Mouse (Mus musculus) lung, postnatal 0 days (tissue): ENCODE results near the gene Hist1h2ba. TPM values are rescaled to one million over a fixed set of nuclear protein-coding genes. Genes with fewer than 3 reads are reported as not detected.

ENCODE experiments used
- ATAC-seq: fragments of 200-750 bp; cut with Nextera tagmentation; 2 replicates; pipeline ENCODE4 v1.8.0; 2017; ENCODE audit warnings: moderate library complexity
- DNase-seq: peaks from one replicate; pipeline ENCODE4 v3.0.0-alpha.2; 2016; ENCODE audit warnings: low spot score
- H3K27ac ChIP-seq: fragments of 300-500 bp; sonication (generic); 2 replicates; pipeline ENCODE4 v1.5.1; 2014; ENCODE audit warnings: antibody characterized with exemption, mild to moderate bottlenecking, low read length, mixed read lengths
- H3K27me3 ChIP-seq: fragments of 300-500 bp; sonication (generic); replicated peaks from 2 replicates; pipeline ENCODE4 v1.6.1; 2014; ENCODE audit warnings: low read length, mixed read lengths; ENCODE audit not compliant: insufficient read depth
- H3K36me3 ChIP-seq: fragments of 300-500 bp; sonication (generic); 2 replicates; pipeline ENCODE4 v1.6.1; 2014; ENCODE audit warnings: low read length, mixed read lengths; ENCODE audit not compliant: insufficient read depth
- H3K4me1 ChIP-seq: fragments of 300-500 bp; sonication (generic); 2 replicates; pipeline ENCODE4 v1.6.1; 2014; ENCODE audit warnings: antibody characterized with exemption, low read depth, low read length, mixed read lengths; ENCODE audit not compliant: insufficient read depth
- H3K4me2 ChIP-seq: fragments of 300-500 bp; sonication (generic); replicated peaks from 2 replicates; pipeline ENCODE4 v1.6.1; 2014; ENCODE audit warnings: low read depth, mild to moderate bottlenecking, low read length, moderate library complexity, mixed read lengths
- H3K4me3 ChIP-seq: fragments of 300-500 bp; sonication (generic); 2 replicates; pipeline ENCODE4 v1.5.1; 2014; ENCODE audit warnings: low read depth, low read length
- H3K9ac ChIP-seq: fragments of 300-500 bp; sonication (generic); replicated peaks from 2 replicates; pipeline ENCODE4 v1.6.1; 2014; ENCODE audit warnings: low read depth, mild to moderate bottlenecking
- H3K9me3 ChIP-seq: fragments of 300-500 bp; sonication (generic); 2 replicates; pipeline ENCODE4 v1.6.1; 2016; ENCODE audit warnings: low read length, mixed read lengths
- CTCF ChIP-seq: IDR thresholded peaks from 2 replicates; pipeline ENCODE4 v1.5.1; 2016; ENCODE audit warnings: antibody characterized with exemption, mild to moderate bottlenecking
- EP300 ChIP-seq: IDR thresholded peaks from 2 replicates; pipeline ENCODE4 v1.6.1; 2016; ENCODE audit warnings: antibody characterized with exemption, mild to moderate bottlenecking, control low read depth
- WGBS: fragments of 180-500 bp; shearing (Covaris S2); extraction: QIAGEN DNeasy Blood & Tissue Kit; methylation state at CpG from one replicate; pipeline ENCODE4 v1.1.7; 2014; 5-methylcytosine and 5-hydroxymethylcytosine counted together
- polyA plus RNA-seq: library from polyadenylated mRNA; unstranded; fragments of >200 nt; fragmentation: Nextera tagmentation; extraction: Ambion mirVana; gene quantifications from 2 replicates; pipeline ENCODE4 v1.2.1, GENCODE M21; 2015

The Hist1h2ba gene
- polyA plus RNA-seq, 1 experiment from 2014 or later: not detected

DNA sequence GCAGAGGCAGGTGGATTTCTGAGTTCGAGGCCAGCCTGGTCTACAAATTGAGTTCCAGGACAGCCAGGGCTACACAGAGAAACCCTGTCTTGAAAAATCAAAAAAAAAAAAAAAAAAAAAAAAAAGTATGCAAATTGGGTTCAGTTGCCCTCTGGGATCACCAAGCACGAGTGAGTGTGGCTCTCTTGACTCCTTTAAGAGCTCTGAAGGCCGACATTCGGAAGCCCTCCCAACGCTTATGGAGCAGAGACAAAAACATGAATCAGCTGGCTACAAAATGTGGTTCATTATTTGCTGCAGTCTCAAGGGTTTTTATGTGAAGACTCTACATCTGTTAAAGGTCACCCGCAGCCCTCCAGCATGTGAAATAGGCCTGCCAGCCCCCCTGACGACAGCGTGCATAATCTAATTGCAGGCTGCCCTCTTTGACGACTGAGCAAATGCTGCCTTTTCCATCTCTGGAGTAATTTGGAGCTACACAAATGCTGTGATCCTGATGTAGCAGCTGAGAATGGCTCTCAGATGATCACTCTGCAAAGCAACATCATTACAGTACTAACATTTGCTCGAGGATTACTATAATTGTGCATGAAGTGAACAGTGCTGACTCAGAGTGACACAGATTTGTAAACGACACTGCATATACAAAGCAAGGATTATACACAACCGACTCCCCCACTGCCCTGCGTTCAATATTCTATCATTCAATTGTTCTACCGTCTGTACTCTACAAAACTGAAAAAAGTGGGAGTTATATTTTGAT lies 15.7 kb upstream of the Hist1h2ba start:
- TF ChIP-seq CTCF (no peak), EP300 (no peak)
- H3K27ac ChIP-seq: no peak overlapping the region
- DNase-seq (no peak), ATAC-seq (no peak)
- no peaks in the 10 kb centered on the region for H3K36me3 ChIP-seq
- H3K4me3 ChIP-seq: no peak overlapping the region
- WGBS: 64% methylated on average over 14 of the region's 14 CpGs
- H3K9me3 ChIP-seq: no peaks in the 10 kb centered on the region
- H3K27me3 ChIP-seq: no peaks in the 10 kb centered on the region
- no peak overlapping the region for H3K9ac ChIP-seq
- no peaks in the 10 kb centered on the region for H3K4me1 ChIP-seq
- H3K4me2 ChIP-seq: no peak overlapping the region

DNA sequence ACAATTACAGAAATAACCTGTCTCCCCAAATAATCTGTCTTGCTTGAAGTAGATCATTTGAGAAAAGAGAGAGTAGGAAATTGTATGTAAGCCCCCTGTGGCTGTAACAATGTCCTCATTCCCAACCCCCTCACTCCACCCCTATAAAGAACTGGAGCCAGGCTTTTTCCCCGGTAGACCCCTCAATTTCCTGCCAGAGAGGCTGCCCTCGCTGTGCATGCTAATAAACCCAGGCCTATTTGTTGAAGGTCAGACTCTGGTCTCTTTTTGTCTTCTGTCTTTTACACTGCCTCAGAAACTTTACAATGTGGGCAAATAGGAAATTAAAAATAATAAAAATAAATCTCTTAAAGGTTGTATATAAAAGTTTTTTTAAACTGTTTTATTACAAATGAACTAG lies 12.3 kb upstream of the Hist1h2ba start:
- Histone ChIP-seq H3K36me3 (no peaks in the 10 kb centered on the region), H3K4me1 (no peaks in the 10 kb centered on the region), H3K9me3 (no peaks in the 10 kb centered on the region), H3K27ac (no peak overlapping the region), H3K27me3 (no peaks in the 10 kb centered on the region), H3K4me3 (no peak overlapping the region), H3K9ac (no peak overlapping the region), H3K4me2 (no peak overlapping the region)
- DNase-seq (no peak), ATAC-seq (no peak)
- TF ChIP-seq EP300 (no peak), CTCF (no peak)
- WGBS: 34% methylated on average over 2 of the region's 2 CpGs

DNA sequence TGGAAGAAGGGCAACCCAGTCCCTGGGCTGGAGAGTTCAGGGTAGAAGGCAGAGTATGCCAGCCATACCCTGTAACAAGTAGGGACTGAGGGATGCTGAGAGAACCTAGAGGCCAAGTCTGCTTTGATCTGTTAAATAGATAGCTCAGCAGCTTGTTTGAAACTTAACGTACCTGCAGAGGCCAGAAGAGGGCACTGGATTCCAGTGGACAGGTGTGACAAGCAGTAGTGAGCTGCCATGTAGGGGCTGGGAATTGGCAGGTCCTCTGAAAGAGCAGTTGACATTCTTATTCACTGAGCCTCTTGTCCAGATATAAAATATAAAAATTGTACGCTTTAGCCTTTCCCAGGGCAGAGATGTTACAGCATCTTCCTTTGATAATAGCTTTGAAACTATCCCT lies 8.9 kb upstream of the Hist1h2ba start:
- Histone ChIP-seq H3K27ac (no peak overlapping the region), H3K9ac (no peak overlapping the region), H3K4me1 (no peaks in the 10 kb centered on the region), H3K4me3 (no peak overlapping the region), H3K27me3 (no peaks in the 10 kb centered on the region), H3K36me3 (no peaks in the 10 kb centered on the region), H3K9me3 (no peaks in the 10 kb centered on the region), H3K4me2 (no peak overlapping the region)
- 51% methylated on average over 2 of the region's 2 CpGs for WGBS
- TF ChIP-seq CTCF (peak; percentile 39), EP300 (no peak)
- ATAC-seq (no peak), DNase-seq (peak; percentile 6)

DNA sequence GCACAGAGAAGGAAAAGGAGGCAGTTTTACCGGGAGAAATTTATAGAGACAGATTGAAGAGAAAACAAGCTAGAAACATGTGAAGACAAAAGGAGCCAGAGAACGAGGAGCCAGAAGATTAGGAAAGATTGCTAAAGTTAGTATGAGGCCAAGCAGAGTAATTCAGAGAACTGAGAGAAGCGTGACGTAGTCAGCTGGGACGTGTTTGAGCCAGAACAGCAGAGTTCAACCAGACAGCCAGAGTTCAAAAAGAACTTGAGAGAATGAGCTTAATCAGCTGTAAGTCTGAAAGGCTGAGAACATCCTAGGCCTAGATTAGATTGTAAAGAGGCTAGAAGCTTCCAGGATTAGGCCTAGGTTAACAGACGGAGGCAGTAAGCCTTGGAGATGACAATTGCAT lies 6.3 kb upstream of the Hist1h2ba start:
- TF ChIP-seq EP300 (no peak), CTCF (no peak)
- ATAC-seq (peak; percentile 78), DNase-seq (peak; percentile 80)
- no peak overlapping the region for H3K27ac ChIP-seq
- H3K4me3 ChIP-seq: no peak overlapping the region
- WGBS: 55% methylated on average over 6 of the region's 6 CpGs
- no peaks in the 10 kb centered on the region for H3K4me1 ChIP-seq
- H3K27me3 ChIP-seq: no peaks in the 10 kb centered on the region
- no peaks in the 10 kb centered on the region for H3K36me3 ChIP-seq
- no peaks in the 10 kb centered on the region for H3K9me3 ChIP-seq
- H3K9ac ChIP-seq: no peak overlapping the region
- H3K4me2 ChIP-seq: no peak overlapping the region

DNA sequence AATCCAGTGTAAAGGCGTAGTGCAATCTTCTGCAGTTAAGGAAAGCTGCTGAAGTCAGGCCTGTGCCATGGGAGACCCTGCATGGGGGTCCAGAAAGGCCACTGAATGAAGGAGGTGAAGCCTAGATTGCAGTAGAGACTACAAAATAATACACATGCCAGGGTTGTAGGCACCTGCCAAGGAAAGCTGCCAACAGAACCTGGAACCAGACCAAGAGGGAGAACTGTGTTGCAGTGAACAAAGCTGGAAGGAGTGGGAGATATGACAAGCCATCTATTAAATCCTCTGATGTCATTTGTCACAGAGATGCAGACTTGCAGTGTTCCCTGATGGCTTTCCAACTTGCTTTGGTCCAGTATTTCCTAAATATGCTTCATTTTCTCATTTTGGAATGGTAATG lies 4.7 kb upstream of the Hist1h2ba start:
- H3K9me3 ChIP-seq: no peaks in the 10 kb centered on the region
- ATAC-seq (no peak), DNase-seq (no peak)
- 90% methylated on average over 1 of the region's 1 CpGs for WGBS
- no peak overlapping the region for H3K9ac ChIP-seq
- no peak overlapping the region for H3K27ac ChIP-seq
- TF ChIP-seq CTCF (no peak), EP300 (no peak)
- H3K4me1 ChIP-seq: no peaks in the 10 kb centered on the region
- H3K4me2 ChIP-seq: no peak overlapping the region
- no peak overlapping the region for H3K4me3 ChIP-seq
- no peaks in the 10 kb centered on the region for H3K27me3 ChIP-seq
- H3K36me3 ChIP-seq: no peaks in the 10 kb centered on the region

DNA sequence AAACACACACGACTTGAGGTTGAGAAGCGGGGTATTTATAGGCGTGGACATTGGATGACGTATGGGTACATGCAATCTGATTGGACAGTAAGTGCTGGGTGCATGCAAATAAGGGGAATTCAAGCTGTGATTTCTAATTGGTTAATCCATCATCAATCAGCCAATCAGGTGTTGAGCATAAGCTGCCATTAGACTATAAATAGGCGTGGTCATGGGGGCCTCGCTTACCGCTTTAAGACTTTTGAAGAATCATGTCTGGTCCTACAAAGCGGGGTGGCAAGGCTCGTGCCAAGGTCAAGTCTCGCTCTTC lies 210 bp upstream of the Hist1h2ba start, which contains the start of gene Hist1h2aa:
Gene Hist1h2aa (plus strand): TSS at position 252 of the 310 bp plus-strand sequence.
- no peak within 1 kb of the TSS for H3K4me2 ChIP-seq
- no peak within 1 kb of the TSS for H3K4me3 ChIP-seq
- no peaks in the 10 kb centered on the region for H3K36me3 ChIP-seq
- no peaks in the 10 kb centered on the region for H3K27me3 ChIP-seq
- no peak within 1 kb of the TSS for H3K9ac ChIP-seq
- no peaks in the 10 kb centered on the region for H3K9me3 ChIP-seq
- H3K4me1 ChIP-seq: no peaks in the 10 kb centered on the region
- TF ChIP-seq CTCF (no peak), EP300 (no peak)
- no peak for ATAC-seq
- DNase-seq: no peak
- 90% methylated on average over 10 of the region's 10 CpGs for WGBS
- no peak within 1 kb of the TSS for H3K27ac ChIP-seq
